Mouse (Mus musculus) neural tube, embryonic 14.5 days (tissue): ENCODE data around the gene Col5a3. TPM values are rescaled to one million over a fixed set of nuclear protein-coding genes. Genes with fewer than 3 reads are reported as not detected.

Experiments used
- ATAC-seq: fragments of 200-750 bp; cut with Nextera tagmentation; 2 replicates; pipeline ENCODE4 v1.8.0; 2017; ENCODE audit warnings: low read depth, mild to moderate bottlenecking, moderate TSS enrichment, moderate library complexity
- H3K27ac ChIP-seq: fragments of 300-500 bp; sonication (generic); 2 replicates; pipeline ENCODE4 v1.5.1; 2014; ENCODE audit warnings: low read depth, mild to moderate bottlenecking, control low read depth, low read length, moderate library complexity, mixed read lengths
- H3K27me3 ChIP-seq: fragments of 300-500 bp; sonication (generic); 2 replicates; pipeline ENCODE4 v1.6.1; 2014; ENCODE audit warnings: low read length; ENCODE audit not compliant: control insufficient read depth, insufficient read depth
- H3K36me3 ChIP-seq: fragments of 300-500 bp; sonication (generic); 2 replicates; pipeline ENCODE4 v1.6.1; 2014; ENCODE audit warnings: low read length, mixed read lengths; ENCODE audit not compliant: control insufficient read depth, insufficient read depth
- H3K4me1 ChIP-seq: fragments of 300-500 bp; sonication (generic); 2 replicates; pipeline ENCODE4 v1.6.1; 2014; ENCODE audit warnings: low read length; ENCODE audit not compliant: control insufficient read depth, insufficient read depth
- H3K4me2 ChIP-seq: fragments of 300-500 bp; sonication (generic); 2 replicates; pipeline ENCODE4 v1.6.1; 2014; ENCODE audit warnings: mild to moderate bottlenecking, low read depth, low read length, control low read depth
- H3K4me3 ChIP-seq: fragments of 300-500 bp; sonication (generic); 2 replicates; pipeline ENCODE4 v1.5.1; 2014; ENCODE audit warnings: low read depth, low read length, control low read depth, mixed read lengths
- H3K9ac ChIP-seq: fragments of 300-500 bp; sonication (generic); replicated peaks from 2 replicates; pipeline ENCODE4 v1.6.1; 2014; ENCODE audit warnings: low read depth, mild to moderate bottlenecking, control low read depth, low read length, mixed read lengths
- H3K9me3 ChIP-seq: fragments of 300-500 bp; sonication (generic); 2 replicates; pipeline ENCODE4 v1.6.1; 2016; ENCODE audit warnings: low read length; ENCODE audit not compliant: control insufficient read depth
- WGBS: fragments of 180-500 bp; shearing (Covaris S2); extraction: QIAGEN DNeasy Blood & Tissue Kit; methylation state at CpG from one replicate; pipeline ENCODE4 v1.1.7; 2014; 5-methylcytosine and 5-hydroxymethylcytosine counted together
- polyA plus RNA-seq: library from polyadenylated mRNA; unstranded; fragments of >200 nt; fragmentation: Nextera tagmentation; extraction: Ambion mirVana; gene quantifications from 2 replicates; pipeline ENCODE4 v1.2.1, GENCODE M21; 2014

Gene Col5a3
- polyA plus RNA-seq, 1 experiment from 2014 or later, result 0.76 TPM

DNA sequence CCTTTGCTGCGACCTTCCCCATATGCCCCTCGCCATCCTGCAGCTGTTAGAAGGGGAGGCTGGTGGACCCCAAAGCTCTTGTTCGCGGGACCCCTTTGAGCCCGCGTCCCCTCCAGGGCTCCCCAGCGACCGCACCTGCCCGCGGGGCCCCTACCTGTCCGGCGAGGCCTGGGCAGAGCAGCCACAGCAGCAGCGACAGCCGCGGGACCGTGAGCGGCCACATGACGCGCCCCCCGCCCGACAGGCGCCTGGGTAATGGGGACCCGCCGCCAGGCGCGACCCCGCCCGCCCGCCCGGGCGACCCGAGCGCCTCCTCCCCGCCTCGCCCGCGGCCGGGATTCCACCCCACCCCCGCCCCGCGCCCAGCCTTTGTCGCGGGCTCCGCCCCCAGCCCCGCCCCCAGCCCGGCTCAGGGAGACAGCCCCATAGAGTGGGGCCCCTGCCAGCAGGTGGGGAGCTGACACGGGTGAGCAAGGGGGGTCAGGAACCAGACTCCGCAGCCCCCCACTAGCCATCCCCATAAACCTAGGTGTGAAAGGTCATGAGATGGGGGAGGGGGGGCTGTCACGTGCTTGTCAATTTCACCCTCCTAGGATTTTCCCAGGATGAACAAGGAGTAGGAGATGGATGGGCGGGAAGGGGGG is 68.7 kb downstream of the Col5a3 start, which contains the start of gene Olfm2:
TSS of gene Olfm2 (minus strand) at position 333 of the 644 bp plus-strand sequence.
- WGBS, result 0% methylated on average over 34 of the region's 50 CpGs
- Histone ChIP-seq H3K9me3 (no peaks in the 10 kb centered on the region), H3K4me1 (peaks cover 6% of the 10 kb centered on the region; the same call in 1 of the 2 replicates), H3K36me3 (no peaks in the 10 kb centered on the region), H3K27me3 (no peaks in the 10 kb centered on the region), H3K4me2 (peak within 1 kb of the TSS; percentile 63), H3K9ac (peak within 1 kb of the TSS; percentile 82), H3K27ac (peak within 1 kb of the TSS; percentile 44), H3K4me3 (peak within 1 kb of the TSS; percentile 67)
- ATAC-seq, result peak; percentile 66

DNA sequence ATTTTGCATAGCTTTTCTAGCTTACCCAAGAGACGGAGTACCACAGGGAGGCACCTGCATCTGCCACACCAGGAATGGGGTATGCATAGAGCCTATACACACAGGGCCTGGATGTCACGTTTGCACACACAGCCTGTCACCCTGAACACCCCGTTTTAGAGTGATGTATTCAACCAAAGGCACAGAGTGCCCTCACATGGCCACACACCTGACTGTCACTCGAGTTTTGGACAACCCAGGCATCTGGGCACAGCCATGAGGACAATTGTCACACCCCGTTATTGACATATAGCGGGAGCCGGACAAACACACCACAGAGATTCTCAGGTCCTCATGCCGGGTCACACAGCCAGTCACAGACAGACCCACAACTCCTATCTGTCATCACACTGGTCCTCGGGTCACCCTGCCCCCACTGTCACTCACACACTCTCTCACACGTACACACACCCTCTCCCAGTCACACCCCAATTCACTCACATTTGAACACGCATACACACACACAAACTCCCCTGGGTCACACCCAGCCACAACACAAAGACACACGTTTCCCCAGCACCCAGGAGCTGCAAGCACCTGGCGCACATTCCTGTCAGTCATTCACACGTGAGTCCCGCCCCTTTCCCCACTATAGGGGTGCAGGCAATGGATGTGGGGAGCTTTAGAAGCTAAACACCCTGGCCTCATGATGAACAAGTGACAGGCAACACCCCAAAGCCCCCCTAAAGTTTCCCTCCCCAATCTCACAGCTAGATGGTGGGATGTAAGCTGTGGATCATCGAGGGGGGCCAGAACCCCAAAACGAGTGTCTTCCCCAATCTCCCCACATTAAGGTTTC is 69.5 kb downstream of the Col5a3 start:
- peak overlapping the region; percentile 67 for H3K4me3 ChIP-seq
- H3K36me3 ChIP-seq, result no peaks in the 10 kb centered on the region
- peak overlapping the region; percentile 44; the same call in 1 of the 2 replicates for H3K27ac ChIP-seq
- peak; percentile 44 for ATAC-seq
- H3K4me1 ChIP-seq, result peaks cover 6% of the 10 kb centered on the region; the same call in 1 of the 2 replicates
- H3K4me2 ChIP-seq, result peak overlapping the region; percentile 63
- H3K9me3 ChIP-seq, result no peaks in the 10 kb centered on the region
- H3K9ac ChIP-seq, result peak overlapping the region; percentile 82
- H3K27me3 ChIP-seq, result no peaks in the 10 kb centered on the region
- WGBS, result 14% methylated on average over 17 of the region's 17 CpGs

DNA sequence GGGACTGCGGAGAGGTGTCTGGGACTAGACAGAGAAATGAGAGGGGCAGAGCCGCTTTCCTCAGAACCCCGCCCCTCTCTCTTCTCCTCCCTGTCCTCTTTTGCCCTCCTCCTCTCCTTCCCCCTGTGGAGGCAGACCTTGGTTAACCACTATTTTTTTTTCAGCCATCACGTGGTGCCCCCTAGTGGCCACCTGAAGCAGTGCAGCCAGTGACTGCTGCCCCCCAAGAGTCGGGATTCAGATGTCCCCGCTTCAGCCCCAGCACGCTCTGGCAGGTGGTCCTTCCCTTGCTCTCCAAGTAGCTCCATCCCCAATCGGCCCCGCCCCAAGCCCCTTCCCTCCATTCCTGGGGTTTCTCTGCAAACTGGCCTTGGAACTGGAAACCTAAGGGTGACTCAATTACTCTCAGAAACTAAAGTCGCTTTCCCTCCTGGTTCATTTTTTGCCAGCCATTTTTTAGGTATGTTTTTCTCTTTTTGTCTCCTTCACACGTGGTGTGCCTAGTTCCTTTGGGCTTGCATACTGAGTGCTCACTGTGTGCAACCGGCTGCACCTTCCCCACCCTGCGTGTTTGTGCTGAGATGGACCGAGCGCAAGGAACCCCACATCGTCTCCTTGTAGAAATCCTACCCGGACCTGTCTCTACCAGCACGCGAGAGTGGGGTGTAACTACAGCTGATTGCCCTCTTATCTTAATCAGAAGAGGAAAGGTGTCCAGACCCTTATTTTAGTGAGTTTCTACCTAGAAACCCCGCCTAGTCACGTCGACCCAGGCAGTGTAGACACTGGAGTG is 70.7 kb downstream of the Col5a3 start:
- Histone ChIP-seq H3K36me3 (no peaks in the 10 kb centered on the region), H3K9ac (no peak overlapping the region; the same call in 1 of the 2 replicates), H3K9me3 (no peaks in the 10 kb centered on the region), H3K4me1 (peaks cover 6% of the 10 kb centered on the region; the same call in 1 of the 2 replicates), H3K27me3 (no peaks in the 10 kb centered on the region), H3K4me2 (peak overlapping the region; percentile 63), H3K4me3 (peak overlapping the region; percentile 67), H3K27ac (no peak overlapping the region)
- 12% methylated on average over 22 of the region's 22 CpGs for WGBS
- no peak for ATAC-seq

DNA sequence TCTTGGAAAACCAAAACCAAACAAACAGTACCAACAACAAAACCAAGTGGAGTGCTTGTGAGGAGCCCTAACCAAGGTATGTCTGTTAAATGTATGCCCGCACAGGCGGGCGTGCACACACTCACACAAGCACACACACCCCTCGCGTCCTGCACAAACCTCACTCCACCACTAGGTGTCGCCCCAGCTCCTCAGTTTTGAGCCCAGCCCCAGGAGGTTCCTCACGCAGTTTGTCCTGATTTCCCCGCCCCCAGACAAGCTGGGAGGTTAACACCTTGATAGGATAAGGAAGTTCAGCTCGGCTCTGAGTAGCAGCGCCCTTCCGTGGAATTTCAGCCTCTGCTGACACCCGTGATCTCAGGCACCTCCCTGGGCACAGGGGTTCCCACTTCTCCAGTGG is 74.5 kb downstream of the Col5a3 start:
- Histone ChIP-seq H3K4me1 (no peaks in the 10 kb centered on the region), H3K27ac (no peak overlapping the region), H3K9ac (no peak overlapping the region), H3K27me3 (no peaks in the 10 kb centered on the region), H3K9me3 (no peaks in the 10 kb centered on the region), H3K36me3 (no peaks in the 10 kb centered on the region), H3K4me2 (no peak overlapping the region), H3K4me3 (no peak overlapping the region)
- 3% methylated on average over 11 of the region's 12 CpGs for WGBS
- ATAC-seq, result peak; percentile 55; the same call in 1 of the 2 replicates

DNA sequence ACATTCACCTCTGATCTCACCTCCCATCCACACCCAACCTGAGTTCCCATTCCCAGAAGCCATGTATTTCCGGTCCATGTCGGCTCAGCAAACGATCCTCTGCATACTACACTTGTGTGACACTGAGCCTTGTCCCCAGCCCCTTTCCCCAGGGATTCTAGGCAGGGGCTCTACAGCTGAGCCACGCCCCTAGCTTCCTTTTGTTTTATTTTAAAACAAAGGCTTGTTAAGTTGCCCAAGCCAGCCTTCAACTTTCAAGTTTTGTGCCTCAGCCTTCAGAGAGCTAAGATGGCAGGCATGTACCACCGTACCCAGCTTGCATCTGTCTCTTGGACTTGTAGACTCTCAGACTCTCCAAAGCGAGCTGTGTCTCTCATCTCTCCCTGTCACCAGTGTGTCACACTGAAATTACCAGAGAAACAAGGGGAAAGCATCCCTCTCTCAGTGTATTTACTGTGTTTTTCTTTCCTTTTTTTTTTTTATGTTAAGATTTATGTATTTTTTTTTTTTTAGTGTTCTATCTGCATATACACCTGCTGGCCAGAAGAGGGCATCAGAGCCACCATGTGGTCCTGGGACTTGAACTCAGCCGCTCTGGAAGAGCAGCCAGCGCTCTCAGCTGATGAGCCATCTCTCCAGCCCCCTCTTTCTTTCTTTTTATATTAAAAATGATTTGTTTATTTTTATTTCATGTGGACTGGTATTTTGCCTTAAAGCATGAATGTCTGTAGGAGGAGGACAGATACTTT is 76.4 kb downstream of the Col5a3 start:
- ATAC-seq, result no peak
- WGBS, result 43% methylated on average over 8 of the region's 8 CpGs
- H3K4me1 ChIP-seq, result no peaks in the 10 kb centered on the region
- H3K27me3 ChIP-seq, result no peaks in the 10 kb centered on the region
- H3K4me3 ChIP-seq, result no peak overlapping the region
- H3K4me2 ChIP-seq, result no peak overlapping the region
- no peaks in the 10 kb centered on the region for H3K36me3 ChIP-seq
- no peaks in the 10 kb centered on the region for H3K9me3 ChIP-seq
- H3K9ac ChIP-seq, result no peak overlapping the region
- H3K27ac ChIP-seq, result no peak overlapping the region

DNA sequence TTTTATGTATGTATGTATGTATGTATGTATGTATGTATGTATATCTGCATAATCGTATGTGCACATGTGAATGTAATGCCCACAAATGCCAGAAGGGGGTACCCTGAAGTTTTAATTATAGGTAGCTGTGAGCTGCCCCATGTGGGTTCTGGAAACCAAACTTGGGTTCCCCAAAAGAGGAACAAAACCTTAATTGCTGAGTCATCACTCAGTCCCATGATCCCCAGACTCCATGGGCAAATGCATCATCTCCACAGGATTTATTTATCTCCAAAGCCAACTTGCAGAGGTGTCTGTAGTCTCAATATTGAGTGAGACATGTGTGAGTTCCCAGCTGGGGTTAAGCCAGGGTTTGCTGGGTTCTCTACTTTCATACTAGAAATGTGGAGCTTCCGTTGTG is 77.6 kb downstream of the Col5a3 start:
- WGBS, result 100% methylated on average over 2 of the region's 2 CpGs
- no peaks in the 10 kb centered on the region for H3K36me3 ChIP-seq
- no peak overlapping the region for H3K4me3 ChIP-seq
- H3K9me3 ChIP-seq, result no peaks in the 10 kb centered on the region
- no peaks in the 10 kb centered on the region for H3K4me1 ChIP-seq
- no peaks in the 10 kb centered on the region for H3K27me3 ChIP-seq
- ATAC-seq, result no peak
- H3K4me2 ChIP-seq, result no peak overlapping the region
- no peak overlapping the region for H3K9ac ChIP-seq
- no peak overlapping the region for H3K27ac ChIP-seq

DNA sequence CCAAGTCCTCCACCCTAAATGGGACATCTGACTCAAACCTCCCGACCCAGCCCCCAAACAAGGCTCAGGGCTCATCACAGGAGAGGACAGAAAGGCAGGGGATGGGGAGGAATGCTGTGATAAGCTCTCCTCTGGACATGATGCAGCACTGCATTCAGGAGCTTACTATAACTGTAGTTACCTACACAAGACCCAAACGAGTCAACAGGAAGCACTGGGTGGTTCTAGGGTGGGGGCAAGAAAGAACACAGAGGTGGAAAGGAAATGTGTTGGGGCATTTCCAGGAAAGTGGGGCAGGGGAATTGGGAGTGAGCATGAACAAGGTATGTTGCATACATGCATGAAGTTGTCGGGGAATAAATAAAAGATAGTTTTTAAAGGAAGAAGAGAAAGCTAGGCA is 80.2 kb downstream of the Col5a3 start:
- Histone ChIP-seq H3K27ac (no peak overlapping the region), H3K9ac (no peak overlapping the region), H3K27me3 (no peaks in the 10 kb centered on the region), H3K4me2 (no peak overlapping the region), H3K36me3 (no peaks in the 10 kb centered on the region), H3K9me3 (no peaks in the 10 kb centered on the region), H3K4me3 (no peak overlapping the region), H3K4me1 (no peaks in the 10 kb centered on the region)
- WGBS, result 73% methylated on average over 3 of the region's 3 CpGs
- no peak for ATAC-seq

DNA sequence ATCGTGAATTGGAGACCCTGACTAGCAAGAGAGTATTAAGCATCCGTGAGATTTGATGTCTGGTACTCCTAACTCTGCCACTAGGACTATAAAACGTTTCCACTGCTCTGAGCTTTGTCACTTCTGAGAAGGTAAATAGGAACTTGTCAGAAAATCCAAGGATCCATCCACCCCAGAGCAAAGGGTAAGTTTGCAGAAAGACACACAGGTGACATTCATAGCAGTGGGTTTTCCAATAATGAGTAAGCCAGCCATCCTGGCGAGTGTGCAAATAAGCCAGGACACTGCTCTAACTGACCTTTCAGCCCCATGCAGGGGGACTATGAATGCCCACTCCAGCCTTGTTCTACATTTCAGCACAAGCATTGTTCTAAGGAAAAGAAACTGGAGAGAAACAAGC is 83.1 kb downstream of the Col5a3 start:
- Histone ChIP-seq H3K9me3 (no peaks in the 10 kb centered on the region), H3K4me2 (no peak overlapping the region), H3K27ac (no peak overlapping the region), H3K4me1 (peaks cover 6% of the 10 kb centered on the region), H3K36me3 (no peaks in the 10 kb centered on the region), H3K4me3 (no peak overlapping the region), H3K27me3 (no peaks in the 10 kb centered on the region), H3K9ac (no peak overlapping the region)
- WGBS, result 60% methylated on average over 4 of the region's 4 CpGs
- no peak for ATAC-seq
